Mouse (Mus musculus) hindbrain, embryonic 10.5 days (tissue): ENCODE measurements around the gene St3gal2. TPM values are rescaled to one million over a fixed set of nuclear protein-coding genes. Genes with fewer than 3 reads are reported as not detected.
A peak's percentile ranks its signal among the peaks of the same experiment; 100 is the strongest.
"Not testable (repeated sequence)": the region's sequence is repeated elsewhere in the genome, so short reads cannot be mapped to it uniquely, and the experiment has no call there.

ENCODE experiments used
- DNase-seq: peaks from one replicate; pipeline ENCODE4 v3.0.0-alpha.2; 2017; ENCODE audit warnings: low spot score
- H3K27ac ChIP-seq: fragments of 300-500 bp; sonication (generic); 2 replicates; pipeline ENCODE4 v1.5.1; 2016; ENCODE audit warnings: mild to moderate bottlenecking, moderate library complexity
- H3K27me3 ChIP-seq: fragments of 300-500 bp; sonication (generic); 2 replicates; pipeline ENCODE4 v1.6.1; 2016; ENCODE audit warnings: mild to moderate bottlenecking; ENCODE audit not compliant: poor library complexity, insufficient read depth, severe bottlenecking
- H3K36me3 ChIP-seq: fragments of 300-500 bp; sonication (generic); 2 replicates; pipeline ENCODE4 v1.6.1; 2016; ENCODE audit warnings: mild to moderate bottlenecking, moderate library complexity
- H3K4me1 ChIP-seq: fragments of 300-500 bp; sonication (generic); replicated peaks from 2 replicates; pipeline ENCODE4 v1.6.1; 2016; ENCODE audit warnings: mild to moderate bottlenecking
- H3K4me3 ChIP-seq: fragments of 300-500 bp; sonication (generic); 2 replicates; pipeline ENCODE4 v1.5.1; 2016; ENCODE audit warnings: mild to moderate bottlenecking, moderate library complexity
- H3K9me3 ChIP-seq: fragments of 300-500 bp; sonication (generic); 2 replicates; pipeline ENCODE4 v1.6.1; 2016; ENCODE audit warnings: mild to moderate bottlenecking, moderate library complexity
- WGBS: fragments of 180-500 bp; shearing (Covaris S2); methylation state at CpG from one replicate; pipeline ENCODE4 v1.1.7; 2016; 5-methylcytosine and 5-hydroxymethylcytosine counted together
- polyA plus RNA-seq: library from polyadenylated mRNA; unstranded; fragments of >200 nt; fragmentation: Nextera tagmentation; extraction: Ambion mirVana; gene quantifications from 2 replicates; pipeline ENCODE4 v1.2.1, GENCODE M21; 2016

Gene St3gal2
- polyA plus RNA-seq, 1 experiment from 2014 or later, result 27.1 TPM

DNA sequence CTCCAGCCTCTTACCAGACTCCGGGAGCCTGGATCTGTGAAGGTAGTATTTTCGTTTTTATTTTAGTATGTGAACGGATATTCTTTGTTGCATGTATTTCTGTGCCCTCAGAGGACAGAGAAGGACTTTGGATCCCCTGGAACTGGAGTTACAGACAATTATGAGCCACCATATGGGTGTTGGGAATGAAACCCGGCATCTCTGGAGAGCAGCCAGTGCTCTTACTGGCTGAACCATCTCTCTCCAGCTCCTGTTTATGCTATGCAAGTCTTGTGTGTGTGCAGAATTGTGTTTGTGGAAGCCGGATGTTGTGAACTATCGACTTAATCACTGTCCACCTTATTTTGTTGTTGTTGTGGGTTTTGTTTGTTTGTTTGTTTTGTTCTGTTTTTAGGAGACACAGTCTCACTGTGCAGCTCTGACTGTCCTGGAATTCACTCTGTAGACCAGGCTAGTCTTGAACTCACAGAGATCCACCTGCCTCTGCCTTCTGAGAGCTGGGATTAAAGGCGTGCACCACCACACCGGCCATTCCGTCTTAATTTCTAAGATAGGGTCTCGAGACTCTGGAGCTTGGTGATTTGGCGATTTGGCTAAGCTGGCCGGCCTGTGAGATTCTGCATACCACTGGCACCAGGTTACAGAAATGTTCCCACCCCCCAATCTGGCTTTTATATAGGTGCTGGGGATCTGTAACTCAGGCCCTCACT is 39.5 kb downstream of the St3gal2 start:
- peaks cover 4% of the 10 kb centered on the region for H3K4me1 ChIP-seq
- no peaks in the 10 kb centered on the region for H3K9me3 ChIP-seq
- 94% methylated on average over 12 of the region's 12 CpGs for WGBS
- DNase-seq, result no peak
- no peak overlapping the region for H3K27ac ChIP-seq
- no peaks in the 10 kb centered on the region for H3K27me3 ChIP-seq
- no peak overlapping the region for H3K4me3 ChIP-seq
- peaks cover 70% of the 10 kb centered on the region for H3K36me3 ChIP-seq

DNA sequence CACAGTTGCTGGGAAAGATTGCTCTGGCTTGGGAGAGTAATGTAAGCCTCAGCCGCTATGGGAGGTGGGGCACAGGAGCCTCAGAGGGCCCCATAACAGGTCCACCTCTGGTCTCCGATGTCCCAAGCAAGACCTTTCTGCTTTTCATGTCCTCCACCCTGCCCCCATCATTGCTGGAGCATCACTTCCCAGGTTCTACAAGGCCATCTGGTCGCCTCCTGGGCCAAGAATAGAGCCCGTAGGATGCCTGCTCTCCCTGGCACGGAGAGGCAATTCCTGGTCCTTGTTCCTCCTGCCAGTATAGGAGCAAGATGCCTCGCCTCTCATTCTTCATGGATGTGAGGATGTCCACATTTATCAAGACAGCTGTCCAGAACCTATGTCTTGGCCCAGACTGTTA is 40.2 kb downstream of the St3gal2 start:
- Histone ChIP-seq H3K36me3 (peaks cover 71% of the 10 kb centered on the region), H3K9me3 (no peaks in the 10 kb centered on the region), H3K27ac (no peak overlapping the region), H3K4me1 (peaks cover 4% of the 10 kb centered on the region), H3K4me3 (no peak overlapping the region), H3K27me3 (no peaks in the 10 kb centered on the region)
- 97% methylated on average over 6 of the region's 6 CpGs for WGBS
- DNase-seq, result no peak

DNA sequence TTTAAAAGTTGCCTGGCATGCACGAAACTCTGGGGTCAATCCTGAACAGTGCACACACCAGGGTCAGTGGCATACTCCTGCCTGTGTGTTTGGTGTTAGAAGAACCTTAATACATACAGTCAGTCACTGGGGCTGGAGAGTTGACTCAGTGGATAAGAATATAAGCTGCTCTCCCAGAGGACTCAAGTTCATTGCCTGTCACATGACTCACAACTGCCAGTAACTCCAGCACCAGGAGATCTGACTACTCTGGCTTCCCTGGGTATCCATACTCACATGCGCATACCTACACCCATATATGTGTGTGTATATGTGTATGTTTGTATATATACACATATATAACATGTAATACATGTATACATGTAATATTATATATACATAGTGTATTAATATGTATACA is 43.3 kb downstream of the St3gal2 start:
- Histone ChIP-seq H3K27ac (no peak overlapping the region), H3K4me3 (no peak overlapping the region), H3K36me3 (peaks cover 82% of the 10 kb centered on the region), H3K27me3 (no peaks in the 10 kb centered on the region), H3K9me3 (no peaks in the 10 kb centered on the region), H3K4me1 (no peaks in the 10 kb centered on the region)
- WGBS, result 92% methylated on average over 2 of the region's 2 CpGs
- no peak for DNase-seq

DNA sequence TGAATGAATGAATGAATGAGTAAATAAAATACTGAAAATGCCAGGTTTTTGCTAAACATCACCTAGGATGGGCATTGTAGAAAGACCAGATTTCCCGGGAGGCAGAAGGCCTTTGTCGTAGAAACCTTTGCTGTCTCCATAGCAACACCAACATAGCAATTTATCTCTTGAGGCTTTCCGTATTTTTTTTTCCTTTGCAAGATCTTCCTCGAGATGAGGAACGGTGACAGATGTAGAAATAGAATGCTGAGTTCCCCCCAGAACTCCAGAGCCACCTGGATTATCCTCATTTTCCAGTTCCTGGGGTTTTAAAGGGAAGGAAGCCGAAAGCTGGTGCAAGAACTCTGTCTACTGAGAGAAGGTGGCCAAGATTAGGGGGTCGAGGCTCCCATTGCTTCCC is 44.9 kb downstream of the St3gal2 start:
- H3K27ac ChIP-seq, result no peak overlapping the region
- peaks cover 72% of the 10 kb centered on the region for H3K36me3 ChIP-seq
- H3K4me3 ChIP-seq, result no peak overlapping the region
- 81% methylated on average over 7 of the region's 7 CpGs for WGBS
- no peaks in the 10 kb centered on the region for H3K27me3 ChIP-seq
- H3K9me3 ChIP-seq, result no peaks in the 10 kb centered on the region
- peaks cover under 1% of the 10 kb centered on the region; the same call in 1 of the 2 replicates for H3K4me1 ChIP-seq
- DNase-seq, result no peak

DNA sequence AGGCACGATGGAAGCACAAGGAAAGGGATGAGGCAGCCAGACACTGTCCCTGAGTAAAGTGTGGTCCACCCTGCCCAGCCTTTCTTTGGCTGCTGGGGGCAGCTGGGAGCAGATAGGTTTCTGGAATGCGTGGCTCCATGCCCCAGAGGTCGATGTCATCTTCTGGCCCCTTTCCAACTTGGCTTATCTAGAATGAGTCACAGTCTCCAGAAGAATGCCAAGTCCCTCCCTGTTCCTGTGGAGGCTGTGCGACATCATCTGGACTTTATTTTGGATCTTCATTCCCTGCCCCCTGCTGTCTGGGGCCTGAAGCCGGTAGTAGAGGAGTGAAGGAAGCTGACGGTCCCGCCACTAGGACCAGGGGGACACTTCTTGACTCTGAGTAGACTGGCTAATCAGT is 45.9 kb downstream of the St3gal2 start:
- Histone ChIP-seq H3K27me3 (no peaks in the 10 kb centered on the region), H3K4me1 (peaks cover 10% of the 10 kb centered on the region), H3K27ac (no peak overlapping the region), H3K36me3 (peaks cover 63% of the 10 kb centered on the region), H3K4me3 (no peak overlapping the region), H3K9me3 (no peaks in the 10 kb centered on the region)
- no peak for DNase-seq
- 68% methylated on average over 7 of the region's 7 CpGs for WGBS

DNA sequence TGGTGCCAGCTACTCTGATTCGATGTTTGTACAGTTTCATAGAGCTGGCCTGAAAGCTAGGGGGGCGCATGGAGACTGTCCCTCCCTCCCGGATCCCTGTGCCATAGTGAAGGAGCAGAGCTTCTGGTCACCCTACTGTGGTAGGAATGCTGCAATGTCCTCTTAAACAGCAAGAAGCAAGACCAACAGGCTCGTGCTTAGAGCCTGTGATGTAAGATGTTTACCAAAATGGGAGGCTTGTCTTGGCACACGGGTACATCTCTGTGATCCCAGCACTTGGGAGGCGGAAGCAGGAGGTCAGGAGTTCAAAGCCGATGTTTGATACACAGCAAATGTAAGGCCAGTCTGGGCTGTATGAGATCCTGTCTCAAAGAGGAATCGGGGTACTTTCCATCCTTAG is 46.9 kb downstream of the St3gal2 start:
- Histone ChIP-seq H3K36me3 (peaks cover 65% of the 10 kb centered on the region), H3K4me1 (peaks cover 16% of the 10 kb centered on the region), H3K4me3 (no peak overlapping the region), H3K27ac (no peak overlapping the region), H3K27me3 (no peaks in the 10 kb centered on the region), H3K9me3 (no peaks in the 10 kb centered on the region)
- no peak for DNase-seq
- WGBS, result 92% methylated on average over 8 of the region's 8 CpGs

DNA sequence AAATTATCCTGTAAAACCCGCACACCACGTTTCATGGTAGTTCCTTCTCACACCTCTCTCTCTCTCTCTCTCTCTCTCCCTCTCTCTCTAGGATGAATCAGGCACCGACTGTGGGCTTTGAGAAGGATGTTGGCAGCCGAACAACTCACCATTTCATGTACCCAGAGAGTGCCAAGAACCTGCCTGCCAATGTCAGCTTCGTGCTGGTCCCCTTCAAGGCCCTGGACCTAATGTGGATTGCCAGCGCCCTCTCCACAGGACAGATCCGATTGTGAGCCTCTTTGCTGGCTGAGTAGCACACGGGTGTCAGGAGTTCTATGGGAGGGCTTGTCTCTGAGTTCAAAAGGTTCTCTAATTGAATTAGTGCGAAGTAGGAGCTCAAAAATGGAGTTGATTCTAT is 47.6 kb downstream of the St3gal2 start:
- Histone ChIP-seq H3K36me3 (peaks cover 64% of the 10 kb centered on the region), H3K9me3 (no peaks in the 10 kb centered on the region)

DNA sequence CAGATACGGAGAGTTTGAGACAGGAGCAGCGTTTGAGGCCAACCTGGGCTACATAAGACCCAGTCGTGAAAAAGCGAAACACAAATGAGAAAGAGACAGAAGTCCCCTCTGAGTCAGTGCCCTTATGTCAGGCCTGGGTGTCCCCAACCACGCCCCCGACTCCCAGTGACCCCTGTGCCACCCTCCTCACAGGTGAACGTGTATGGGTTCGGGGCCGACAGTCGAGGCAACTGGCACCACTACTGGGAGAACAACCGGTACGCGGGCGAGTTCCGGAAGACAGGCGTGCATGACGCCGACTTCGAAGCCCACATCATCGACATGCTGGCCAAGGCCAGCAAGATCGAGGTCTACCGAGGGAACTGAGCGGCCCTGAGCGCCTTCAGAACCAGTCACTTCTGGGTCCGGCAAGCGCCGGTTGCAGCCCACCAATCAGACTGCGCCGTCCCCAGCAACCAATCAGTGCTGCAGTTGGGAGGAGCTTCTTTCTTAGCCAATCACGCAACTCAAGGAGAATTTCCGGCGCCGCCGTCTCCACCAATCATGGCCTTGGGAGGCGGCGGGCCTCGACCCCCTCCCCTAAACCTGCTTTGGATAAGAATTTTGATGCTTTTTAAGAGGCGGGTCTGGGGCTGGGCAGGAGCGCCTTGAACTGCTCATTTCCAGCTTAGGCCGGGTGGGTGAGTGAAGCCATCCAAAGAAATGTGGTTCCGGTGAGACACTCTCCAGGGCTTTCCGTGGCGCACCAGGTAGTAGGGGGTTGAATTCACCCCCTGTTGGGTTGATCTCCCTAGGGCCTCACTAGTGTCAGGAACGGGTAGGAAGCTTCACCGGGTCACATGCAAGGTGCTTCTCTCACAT is 50.4 kb downstream of the St3gal2 start:
- peak; percentile 93 for DNase-seq
- H3K27ac ChIP-seq, result peak overlapping the region; percentile 87
- peaks cover 16% of the 10 kb centered on the region for H3K4me1 ChIP-seq
- H3K9me3 ChIP-seq, result no peaks in the 10 kb centered on the region
- H3K4me3 ChIP-seq, result peak overlapping the region; percentile 67
- peaks cover 67% of the 10 kb centered on the region for H3K36me3 ChIP-seq
- no peaks in the 10 kb centered on the region for H3K27me3 ChIP-seq
- WGBS, result 6% methylated on average over 45 of the region's 45 CpGs

More for the DNA sequence above, 47.6 kb downstream of the St3gal2 start:
- 87% methylated on average over 9 of the region's 9 CpGs for WGBS
- Histone ChIP-seq H3K4me1 (peaks cover 16% of the 10 kb centered on the region), H3K27ac (no peak overlapping the region), H3K4me3 (no peak overlapping the region), H3K27me3 (no peaks in the 10 kb centered on the region)
- no peak for DNase-seq

DNA sequence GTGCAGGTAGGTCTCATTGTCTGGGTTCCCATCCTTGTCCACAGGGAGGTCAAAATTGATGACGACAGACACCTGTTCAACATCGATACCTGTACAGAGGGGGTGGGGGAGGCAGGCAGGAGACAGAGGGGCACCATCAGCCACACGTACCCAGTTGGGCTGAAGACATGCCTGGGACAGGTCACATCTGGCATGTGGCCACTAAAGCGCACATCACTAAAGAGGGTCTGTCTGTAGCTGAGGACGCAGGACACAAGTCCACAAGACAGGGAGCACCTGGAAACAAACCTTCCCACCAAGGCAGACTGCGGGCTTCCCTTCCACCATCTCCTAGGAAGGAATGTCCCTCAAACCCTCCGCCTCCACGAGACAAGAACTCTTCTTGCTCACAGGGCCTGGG is 56.8 kb downstream of the St3gal2 start:
- 92% methylated on average over 8 of the region's 8 CpGs for WGBS
- H3K9me3 ChIP-seq, H3K4me3 ChIP-seq, DNase-seq, H3K27me3 ChIP-seq, H3K27ac ChIP-seq, H3K4me1 ChIP-seq: not testable (repeated sequence)
- H3K36me3 ChIP-seq, result peaks cover 88% of the 10 kb centered on the region

DNA sequence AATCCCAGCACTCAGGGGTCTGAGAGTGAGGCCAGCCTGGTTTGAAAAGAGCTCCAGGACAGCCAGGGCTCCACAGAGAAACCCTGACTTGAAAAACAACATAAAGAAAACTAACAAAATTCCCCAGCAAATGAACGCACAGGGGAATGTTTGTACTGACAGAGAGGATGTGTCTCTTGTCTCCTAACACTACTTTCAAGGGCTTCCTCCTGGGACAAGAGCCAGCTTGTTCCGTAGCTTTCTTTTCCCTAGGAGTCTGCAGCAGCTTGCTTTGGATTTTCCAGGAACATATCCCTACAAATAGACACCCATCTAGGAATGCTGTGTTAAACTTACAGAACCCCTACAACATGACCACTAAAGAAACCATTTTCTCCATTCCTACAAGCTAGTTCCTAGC is 58.3 kb downstream of the St3gal2 start:
- 92% methylated on average over 2 of the region's 2 CpGs for WGBS
- not testable (repeated sequence) for H3K27me3 ChIP-seq, DNase-seq, H3K4me1 ChIP-seq, H3K4me3 ChIP-seq, H3K27ac ChIP-seq, H3K9me3 ChIP-seq
- peaks cover 90% of the 10 kb centered on the region for H3K36me3 ChIP-seq

DNA sequence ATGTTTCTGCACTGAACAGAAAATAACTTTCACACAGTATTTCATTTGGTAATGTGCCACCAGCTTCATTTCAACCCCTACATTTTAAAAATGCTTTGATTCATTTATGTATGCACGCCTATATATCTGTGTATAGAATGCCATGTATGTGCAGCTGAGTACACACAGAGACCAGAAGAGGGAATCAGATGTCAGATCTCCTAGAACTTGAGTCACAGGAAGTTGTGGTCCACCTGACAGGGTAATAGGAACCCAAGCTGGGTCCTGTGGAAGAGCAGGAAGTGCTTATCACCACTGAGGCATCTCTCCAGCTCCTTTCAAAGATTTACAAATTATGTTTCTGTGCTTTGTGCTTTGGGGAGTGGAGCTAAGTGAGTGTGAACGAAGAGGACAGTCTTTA is 61.6 kb downstream of the St3gal2 start:
- DNase-seq, result no peak
- no peaks in the 10 kb centered on the region for H3K9me3 ChIP-seq
- H3K27ac ChIP-seq, result no peak overlapping the region
- H3K4me3 ChIP-seq, result no peak overlapping the region
- peaks cover 93% of the 10 kb centered on the region for H3K36me3 ChIP-seq
- WGBS, result 88% methylated on average over 2 of the region's 2 CpGs
- no peaks in the 10 kb centered on the region for H3K4me1 ChIP-seq
- no peaks in the 10 kb centered on the region for H3K27me3 ChIP-seq

DNA sequence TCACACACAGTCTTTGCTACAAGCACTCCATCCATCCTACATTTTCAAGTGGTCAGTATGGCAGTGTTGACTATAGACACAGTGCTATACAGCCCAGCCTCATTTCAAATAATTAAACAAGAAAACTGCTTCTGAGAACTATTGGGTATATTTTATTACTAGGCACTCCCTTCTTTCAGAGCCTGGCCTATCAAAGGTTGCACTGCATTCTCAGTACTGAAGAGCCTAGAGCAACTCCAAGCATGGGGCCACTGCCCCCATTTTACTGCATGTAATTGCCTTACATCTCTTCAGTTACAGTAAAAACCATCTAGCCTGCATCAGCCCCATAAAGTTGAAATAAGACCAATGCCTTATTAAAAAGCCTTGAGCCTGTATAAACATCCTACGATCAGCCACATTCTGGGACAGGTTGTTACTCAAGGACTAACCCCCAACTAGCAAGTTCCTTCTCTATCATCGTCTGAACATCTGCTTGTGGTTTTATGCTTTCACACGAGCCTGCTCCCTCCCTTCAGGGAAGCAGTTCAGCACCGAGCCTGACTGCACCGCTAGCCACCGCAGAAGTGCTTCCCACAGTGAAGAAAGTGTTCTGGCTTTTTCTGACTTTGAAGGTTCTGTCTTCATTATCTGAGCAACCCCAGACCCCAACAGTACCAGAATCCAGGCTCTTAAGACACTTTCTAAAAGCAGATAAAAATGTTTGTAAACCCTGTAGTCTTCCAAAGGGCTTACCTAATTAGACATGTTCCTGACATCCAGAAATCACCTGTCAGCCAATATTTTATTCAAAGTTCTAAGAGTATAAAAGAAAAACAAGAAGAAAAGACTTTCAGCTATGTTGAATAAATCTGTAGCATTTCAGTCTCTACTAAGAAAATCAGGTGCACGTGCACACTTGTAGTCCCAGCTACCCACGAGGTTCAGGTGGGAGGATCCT is 68.4 kb downstream of the St3gal2 start:
- Histone ChIP-seq H3K36me3 (peaks cover 96% of the 10 kb centered on the region), H3K9me3 (no peaks in the 10 kb centered on the region), H3K27me3 (no peaks in the 10 kb centered on the region), H3K4me3 (no peak overlapping the region), H3K4me1 (no peaks in the 10 kb centered on the region), H3K27ac (no peak overlapping the region)
- DNase-seq, result no peak
- WGBS, result 88% methylated on average over 8 of the region's 8 CpGs
